Mouse (Mus musculus) CD8-positive naive resting alpha-beta T cell, adult 2 months (primary cell): ENCODE measurements around the gene Btbd35f10.
"Not testable (repeated sequence)": the region's sequence is repeated elsewhere in the genome, so short reads cannot be mapped to it uniquely, and the experiment has no call there.

Experiments
- DNase-seq, 2 experiments: peaks; one replicate each; pipeline ENCODE4 v3.0.0; 2022; ENCODE audit warnings: low read depth in 2 of 2, low spot score in 2 of 2

Gene Btbd35f10

DNA sequence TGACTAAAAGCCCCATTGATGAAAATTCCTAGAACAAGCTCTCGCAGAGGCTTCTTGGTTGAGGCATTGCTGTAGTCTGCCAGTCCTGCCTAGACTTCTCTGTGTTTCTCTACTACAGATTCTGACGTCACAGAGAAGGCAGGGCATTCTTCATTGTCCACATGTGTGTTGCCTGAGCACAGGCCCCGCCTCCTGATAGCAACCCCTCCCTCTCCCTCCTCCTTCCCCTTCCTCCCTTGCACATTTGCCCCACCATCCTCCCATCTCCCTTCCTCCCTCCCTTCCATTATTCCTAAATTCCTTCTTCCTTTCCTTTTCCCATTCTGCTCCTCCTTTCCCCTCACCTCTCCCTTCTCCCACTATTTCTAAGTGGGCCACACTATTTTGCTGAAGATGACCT lies at the start of gene Btbd35f10:
Btbd35f10 (minus strand) TSS at position 101 of the 400 bp plus-strand sequence.
- DNase-seq = not testable (repeated sequence)
